Mouse (Mus musculus) kidney, adult 2 months (tissue): ENCODE measurements around the gene Ccdc171.

ENCODE experiments used
- CTCF ChIP-seq: fragments of 200-500 bp; conservative IDR thresholded peaks from 2 replicates; pipeline ENCODE4 v1.5.1; 2011; ENCODE audit warnings: low read depth, mild to moderate bottlenecking, control low read depth, low read length, moderate library complexity, mixed read lengths; ENCODE audit not compliant: insufficient read depth, insufficient read length
- POLR2A ChIP-seq: fragments of 200-500 bp; IDR thresholded peaks from one replicate; pipeline ENCODE4 v1.6.1; 2011; ENCODE audit warnings: low read depth, low read length, control low read depth

DNA sequence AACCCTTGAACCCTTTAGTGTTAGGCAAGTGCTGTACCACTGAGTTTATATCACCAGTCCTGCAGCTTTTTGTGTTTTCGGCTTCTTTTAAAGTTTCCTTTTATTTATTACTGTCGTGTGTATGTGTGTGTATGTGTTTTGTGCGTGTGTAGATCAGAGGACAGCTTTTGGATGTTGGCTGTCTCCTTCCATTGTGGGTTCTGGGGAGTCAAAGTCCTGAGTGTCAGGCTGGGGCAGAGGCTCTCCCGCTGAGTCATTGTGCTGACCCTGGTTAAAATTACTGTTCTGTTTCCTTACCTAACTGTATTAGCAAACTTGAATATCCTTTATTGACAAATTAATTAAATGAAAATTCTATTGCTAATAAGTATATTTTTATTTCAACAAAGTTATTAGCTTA is 98.4 kb downstream of the Ccdc171 start:
- TF ChIP-seq CTCF (no peak), POLR2A (no peak)
